Mouse (Mus musculus) mouse embryonic stem cell (cell line): ENCODE data around the gene Neu1.
"Not testable (repeated sequence)": the region's sequence is repeated elsewhere in the genome, so short reads cannot be mapped to it uniquely, and the experiment has no call there.

ENCODE experiments used
- in situ Hi-C, 2 experiments: fragments of 300-500 bp; cut with MboI; formaldehyde crosslinking; loops; 1 replicate in 1 of 2; 3 replicates in 1 of 2; pipeline ENCODE4 v1.14.3; 2019 to 2020; ENCODE audit warnings: low sequenced_read_pairs in 2 of 2, low pct_unique_long_range_greater_than_20kb in 1 of 2, mixed read lengths in 1 of 2; ENCODE audit not compliant: unreplicated experiment in 1 of 2

Neu1 gene

GRCm38 (mm10) chr17:34899890-34900243 lies 31.2 kb upstream of the Neu1 start:
- in situ Hi-C loops = no loop called here

- in situ Hi-C loops = not testable (repeated sequence)
Measured at GRCm38 (mm10) chr17:34900826-34901225, 30.2 kb upstream of the Neu1 start.

- in situ Hi-C loops = not testable (repeated sequence)
Measured at GRCm38 (mm10) chr17:34901948-34902347, 29.1 kb upstream of the Neu1 start.

GRCm38 (mm10) chr17:34902895-34903294 lies 28.2 kb upstream of the Neu1 start:
- in situ Hi-C loops = no loop called here

- in situ Hi-C loops = no loop called here
Measured at GRCm38 (mm10) chr17:34910982-34911381, 20.1 kb upstream of the Neu1 start.

GRCm38 (mm10) chr17:34911945-34912351 lies 19.1 kb upstream of the Neu1 start:
- in situ Hi-C loops = no loop called here

- in situ Hi-C loops = no loop called here
Measured at GRCm38 (mm10) chr17:34913930-34914665, 17.0 kb upstream of the Neu1 start, which contains the start of gene Slc44a4. TSS of gene Slc44a4 (plus strand) at chr17:34914466.

- in situ Hi-C loops = no loop called here
Measured at GRCm38 (mm10) chr17:34915410-34915831, 15.6 kb upstream of the Neu1 start.

GRCm38 (mm10) chr17:34916316-34916715 lies 14.7 kb upstream of the Neu1 start:
- in situ Hi-C loops = no loop called here

- in situ Hi-C loops = no loop called here
Measured at GRCm38 (mm10) chr17:34917188-34917587, 13.9 kb upstream of the Neu1 start.

GRCm38 (mm10) chr17:34922939-34923338 lies 8.1 kb upstream of the Neu1 start:
- in situ Hi-C loops = no loop called here

- in situ Hi-C loops = no loop called here
Measured at GRCm38 (mm10) chr17:34924258-34924657, 6.8 kb upstream of the Neu1 start.

- in situ Hi-C loops = loop anchor here in 1 of 2 experiments (25.0 kb wide), 1 partner anchor 215 kb away; no protein-coding TSS in a partner anchor
Measured at GRCm38 (mm10) chr17:34927306-34928019, 3.6 kb upstream of the Neu1 start.

GRCm38 (mm10) chr17:34928841-34929240 lies 2.2 kb upstream of the Neu1 start:
- in situ Hi-C loops = loop anchor here in 1 of 2 experiments (25.0 kb wide), 1 partner anchor 217 kb away; no protein-coding TSS in a partner anchor

GRCm38 (mm10) chr17:34931735-34932098 lies 664 bp downstream of the Neu1 start:
- in situ Hi-C loops = loop anchor here in 1 of 2 experiments (25.0 kb wide), 1 partner anchor 219 kb away; no protein-coding TSS in a partner anchor

- in situ Hi-C loops = loop anchor here in 1 of 2 experiments (25.0 kb wide), 1 partner anchor 220 kb away; no protein-coding TSS in a partner anchor
Measured at GRCm38 (mm10) chr17:34932287-34932686, 1.2 kb downstream of the Neu1 start.

- in situ Hi-C loops = loop anchor here in 1 of 2 experiments (25.0 kb wide), 1 partner anchor 222 kb away; no protein-coding TSS in a partner anchor
Measured at GRCm38 (mm10) chr17:34934031-34934430, 3.0 kb downstream of the Neu1 start.

GRCm38 (mm10) chr17:34934830-34935229 lies 3.8 kb downstream of the Neu1 start:
- in situ Hi-C loops = loop anchor here in 1 of 2 experiments (25.0 kb wide), 1 partner anchor 223 kb away; no protein-coding TSS in a partner anchor

GRCm38 (mm10) chr17:34937960-34938505 lies 7.0 kb downstream of the Neu1 start:
- in situ Hi-C loops = loop anchor here in 1 of 2 experiments (25.0 kb wide), 1 partner anchor 226 kb away; no protein-coding TSS in a partner anchor
